Mouse (Mus musculus): ENCODE data around the gene Tnxb. TPM values are rescaled to one million over a fixed set of nuclear protein-coding genes. Genes with fewer than 3 reads are reported as not detected.

Tnxb gene
- total RNA-seq, 2 experiments from 2014 or later: 1.5 to 2.0 TPM

DNA sequence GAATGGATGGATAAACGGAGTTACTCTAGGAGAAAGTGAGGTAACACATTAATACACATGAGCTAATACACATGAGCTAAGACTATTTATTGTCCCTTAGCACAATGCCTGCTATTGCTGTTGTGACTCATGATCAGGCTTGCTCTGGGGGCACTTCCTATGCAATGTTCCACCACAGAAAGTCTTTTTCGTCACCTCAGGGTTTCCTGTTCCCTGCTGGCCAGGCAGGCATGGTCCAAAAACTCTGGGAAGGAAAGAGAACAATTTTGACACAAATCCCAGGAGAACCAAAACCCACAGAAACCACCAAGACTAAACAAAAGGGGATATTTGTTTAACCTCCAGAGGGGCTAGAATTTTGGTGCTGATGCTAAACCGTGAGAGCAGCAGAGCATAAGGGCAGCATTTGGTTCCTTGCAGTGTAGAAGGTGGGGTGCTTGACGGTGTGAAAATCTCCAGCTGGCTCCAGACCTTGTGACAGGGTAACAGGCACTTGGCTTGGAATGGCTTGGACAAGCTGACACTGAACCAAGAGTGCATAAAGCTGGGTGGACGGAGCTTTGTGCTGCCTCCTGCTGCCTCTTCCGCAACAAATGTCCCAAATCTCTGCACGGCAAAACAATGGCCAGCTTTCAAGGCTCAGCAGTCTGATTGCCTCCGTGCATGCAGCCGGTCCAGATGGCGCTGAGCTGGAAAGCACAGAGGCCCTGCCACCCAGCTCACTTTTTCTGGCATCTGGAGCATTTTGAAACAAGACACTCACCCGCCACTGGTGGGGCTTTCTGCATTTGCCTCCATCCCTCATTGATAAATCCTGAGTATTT lies 29.3 kb upstream of the Tnxb start:
- intact Hi-C loops (cut with DNase I): no loop called here

DNA sequence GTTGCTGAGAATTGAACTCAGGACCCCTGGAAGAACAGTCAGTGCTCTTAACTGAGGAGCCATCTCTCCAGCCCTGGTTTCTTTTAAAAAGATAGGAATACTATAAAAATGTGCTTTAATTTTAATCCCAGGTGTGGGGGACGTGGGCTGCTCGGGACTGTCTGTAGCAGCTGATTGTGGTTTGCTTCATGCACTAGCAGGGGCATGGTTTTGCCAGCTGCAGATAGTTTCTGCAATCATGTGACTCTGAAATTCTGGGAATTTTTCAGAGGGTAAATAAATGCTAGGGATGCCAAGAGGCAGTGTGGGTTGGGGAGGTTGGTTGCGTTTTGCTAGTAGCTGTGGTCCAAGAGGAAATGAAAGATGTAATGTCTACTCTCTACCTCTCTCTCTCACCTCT lies 28.4 kb upstream of the Tnxb start:
- DNase-seq (ENCODE audit: low spot score in 2 of 2): no peak
- intact Hi-C loops (cut with DNase I): no loop called here

More for the DNA sequence above, 29.3 kb upstream of the Tnxb start:
- DNase-seq (ENCODE audit: low spot score in 2 of 2): no peak

DNA sequence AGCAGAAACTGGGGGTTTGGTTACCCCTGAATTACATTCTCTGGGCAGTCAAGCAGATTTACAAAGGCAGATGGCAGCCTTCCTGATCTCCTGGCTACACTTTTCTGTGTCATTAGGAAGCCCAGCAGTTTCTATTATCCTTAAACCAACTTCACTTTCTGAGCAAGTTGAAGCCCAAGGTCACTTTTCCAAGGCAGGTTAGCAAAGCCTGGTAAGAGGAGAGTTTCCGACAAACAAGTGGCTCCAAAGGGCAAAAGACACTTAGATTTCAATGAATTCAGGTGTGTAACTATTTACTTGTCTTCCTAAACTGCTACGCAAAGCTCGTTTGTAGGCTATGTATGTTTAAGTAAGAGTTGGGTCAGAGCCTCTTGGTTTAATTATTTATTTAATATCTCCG lies 27.0 kb upstream of the Tnxb start:
- intact Hi-C loops (cut with DNase I): no loop called here
- no peak for DNase-seq (ENCODE audit: low spot score in 2 of 2)

DNA sequence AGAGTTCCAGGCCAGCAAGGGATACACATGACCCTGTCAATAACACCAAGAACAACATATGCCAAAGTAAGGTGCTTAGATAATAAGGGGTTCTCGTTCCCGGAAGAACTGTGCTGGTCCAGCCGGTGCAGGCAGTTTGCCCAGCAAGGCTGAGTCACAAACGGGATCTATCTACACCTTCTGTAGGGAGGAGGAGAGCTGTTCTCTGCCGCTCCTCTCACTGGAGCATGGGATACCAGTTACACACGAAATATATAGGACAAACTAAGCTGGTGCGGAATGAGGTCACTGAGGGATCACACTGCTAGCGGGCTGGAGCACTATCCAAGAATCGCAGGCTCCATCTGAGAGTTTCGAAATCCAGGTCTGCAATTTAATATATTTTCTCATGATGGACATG lies 26.4 kb upstream of the Tnxb start:
- no peak for DNase-seq (ENCODE audit: low spot score in 2 of 2)
- intact Hi-C loops (cut with DNase I): no loop called here

DNA sequence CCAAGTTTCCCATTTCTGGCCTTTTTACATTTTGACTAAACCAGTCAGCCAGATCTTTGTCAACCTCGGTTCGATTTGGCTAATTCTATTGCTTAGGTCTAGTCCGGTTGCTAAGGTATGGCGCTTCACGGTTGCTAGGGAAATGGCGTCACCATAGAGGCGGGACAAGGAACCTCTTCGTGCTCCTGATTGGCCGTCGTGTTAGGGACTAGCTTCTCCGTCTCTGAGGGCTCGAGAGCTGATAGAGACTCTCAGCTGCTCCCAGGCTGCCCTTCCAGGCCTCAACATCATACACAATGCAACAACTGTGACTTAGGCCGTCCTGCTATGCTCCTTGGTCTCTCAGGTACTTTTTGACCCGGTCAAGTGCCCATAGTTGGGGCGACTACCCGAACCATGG lies 25.7 kb upstream of the Tnxb start, which contains the start of gene Fkbpl:
Gene Fkbpl (plus strand): TSS at position 157 of the 400 bp plus-strand sequence.
- peak; percentile 92 to 96 for DNase-seq (ENCODE audit: low spot score in 2 of 2)
- intact Hi-C loops (cut with DNase I): no loop called here

DNA sequence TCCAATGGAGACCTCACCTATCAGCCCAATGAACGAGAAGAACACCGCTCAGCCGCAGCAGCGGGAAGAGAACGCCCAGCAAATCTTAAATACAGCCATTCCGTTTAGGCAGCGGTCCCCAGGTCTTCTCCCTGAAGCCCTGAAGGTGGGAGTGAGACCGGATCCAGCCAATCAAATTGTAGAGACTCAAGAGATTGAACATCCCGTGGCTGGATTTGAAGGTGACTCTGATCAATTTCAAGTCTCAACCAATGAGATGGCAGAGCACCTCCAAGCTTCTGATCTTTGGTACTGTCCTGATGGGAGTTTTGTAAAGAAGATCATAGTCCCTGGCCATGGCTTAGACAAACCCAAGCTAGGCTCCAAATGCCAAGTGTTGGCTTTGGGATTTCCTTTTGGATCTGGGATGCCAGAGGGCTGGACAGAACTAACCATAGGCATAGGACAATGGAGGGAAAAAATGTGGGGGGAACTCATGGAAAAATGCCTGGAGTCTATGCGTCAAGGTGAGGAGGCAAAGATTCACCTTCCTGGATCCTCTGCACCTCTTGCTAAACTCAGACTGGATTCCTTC lies 25.0 kb upstream of the Tnxb start:
- intact Hi-C loops (cut with DNase I): no loop called here
- no peak for DNase-seq (ENCODE audit: low spot score in 2 of 2)

DNA sequence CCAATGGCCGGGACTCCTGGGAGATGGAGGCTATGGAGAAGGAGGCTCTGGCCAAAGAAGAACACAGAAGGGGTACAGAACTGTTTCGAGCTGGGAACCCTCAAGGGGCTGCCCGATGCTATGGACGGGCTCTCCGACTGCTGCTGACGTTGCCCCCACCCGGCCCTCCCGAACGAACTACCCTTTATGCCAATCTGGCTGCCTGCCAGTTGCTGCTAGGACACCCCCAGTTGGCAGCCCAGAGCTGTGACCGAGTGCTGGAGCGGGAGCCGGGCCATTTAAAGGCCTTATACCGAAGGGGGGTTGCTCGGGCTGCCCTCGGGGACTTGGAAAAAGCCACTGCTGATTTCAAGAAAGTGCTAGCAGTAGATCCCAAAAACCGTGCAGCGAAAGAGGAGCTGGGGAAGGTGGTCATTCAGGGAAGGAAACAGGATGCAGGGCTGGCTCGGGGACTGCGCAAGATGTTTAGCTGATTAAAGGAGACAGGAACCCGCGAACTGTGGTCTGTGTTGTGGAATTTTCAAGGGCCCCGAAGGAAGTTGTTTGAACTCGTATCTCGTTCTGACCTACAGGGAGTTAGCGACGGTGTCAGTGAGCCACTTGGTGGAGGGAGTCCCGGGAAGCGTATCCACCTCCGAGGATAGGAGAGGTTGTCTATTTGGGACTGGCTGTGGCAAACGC lies 24.4 kb upstream of the Tnxb start:
- intact Hi-C loops (cut with DNase I): no loop called here
- DNase-seq (ENCODE audit: low spot score in 2 of 2): no peak

DNA sequence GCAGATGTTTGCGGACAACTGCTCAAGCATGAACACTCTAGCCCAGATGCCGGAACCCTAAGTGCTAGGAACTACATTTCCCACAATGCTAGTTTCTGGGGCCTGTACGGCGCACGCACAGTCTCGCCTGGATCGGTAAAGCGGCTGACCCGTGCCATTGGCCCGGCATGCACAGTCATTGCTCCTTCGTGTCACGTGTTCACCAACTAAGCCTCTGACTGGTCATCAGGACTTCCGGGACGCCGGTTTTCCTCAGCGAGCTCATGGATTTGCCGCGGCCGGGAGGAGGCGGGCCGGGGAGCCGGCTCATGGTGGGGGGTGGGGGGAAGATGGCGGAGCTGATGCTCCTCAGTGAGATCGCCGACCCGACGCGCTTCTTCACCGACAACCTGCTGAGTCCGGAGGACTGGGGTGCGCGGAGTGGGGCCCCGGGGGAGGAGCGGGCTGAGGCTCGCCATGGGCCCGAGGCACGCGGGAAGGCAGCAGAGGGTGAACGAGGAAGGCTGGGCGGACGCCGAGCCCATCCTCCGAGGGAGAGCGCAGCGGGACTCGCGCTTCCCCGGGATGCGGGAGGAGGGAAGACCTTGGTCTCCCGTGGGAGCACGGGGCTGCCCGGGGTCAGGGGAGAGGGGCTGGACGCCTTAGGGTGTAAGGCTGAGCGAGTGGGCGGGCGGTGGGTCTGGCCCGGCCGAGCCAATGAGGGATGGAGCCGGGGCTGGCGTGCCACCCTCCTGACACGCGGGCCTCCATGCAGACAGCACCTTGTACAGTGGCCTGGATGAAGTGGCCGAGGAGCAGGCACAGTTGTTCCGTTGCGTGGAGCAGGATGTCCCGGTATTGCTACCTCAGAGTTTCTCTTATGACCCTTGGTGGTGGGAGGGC lies 23.2 kb upstream of the Tnxb start, which contains the start of gene Atf6b:
Gene Atf6b (plus strand): TSS at position 241 of the 882 bp plus-strand sequence.
- intact Hi-C loops (cut with DNase I): no loop called here
- peak; percentile 95 to 96 for DNase-seq (ENCODE audit: low spot score in 2 of 2)

DNA sequence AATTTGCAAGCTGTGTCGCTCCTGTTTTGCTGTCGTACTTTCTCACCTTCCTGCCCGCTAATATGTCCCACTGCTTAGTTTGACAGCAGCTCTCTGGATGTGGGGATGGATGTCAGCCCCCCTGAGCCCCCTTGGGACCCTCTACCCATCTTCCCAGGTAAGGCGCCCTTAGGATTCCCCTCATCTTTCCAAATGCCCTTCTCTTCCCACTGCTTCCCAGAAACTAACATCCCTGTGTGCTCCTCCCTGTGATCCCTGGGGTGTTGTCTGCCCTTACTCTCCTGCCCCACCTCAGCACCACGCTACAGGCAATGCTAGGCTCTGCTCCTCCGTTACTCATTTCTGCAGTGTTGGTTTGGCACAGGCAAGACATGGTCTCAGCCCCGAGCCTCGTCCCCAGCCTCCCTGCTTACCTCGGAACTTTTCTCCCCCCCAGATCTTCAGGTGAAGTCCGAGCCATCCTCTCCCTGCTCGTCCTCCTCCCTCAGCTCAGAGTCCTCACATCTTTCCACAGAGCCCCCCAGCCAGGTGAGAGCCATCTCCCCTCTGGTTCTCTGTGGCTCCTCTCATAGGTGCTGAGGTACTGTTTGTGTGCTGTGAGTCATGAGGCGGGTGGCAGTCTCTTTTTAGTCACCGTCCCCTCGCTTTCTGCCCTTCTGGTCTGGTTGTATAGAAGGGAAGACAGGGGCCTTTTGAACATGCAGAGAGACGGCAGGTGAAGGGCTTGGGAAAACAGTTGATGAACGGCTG lies 22.0 kb upstream of the Tnxb start:
- intact Hi-C loops (cut with DNase I): no loop called here
- DNase-seq (ENCODE audit: low spot score in 2 of 2): no peak

DNA sequence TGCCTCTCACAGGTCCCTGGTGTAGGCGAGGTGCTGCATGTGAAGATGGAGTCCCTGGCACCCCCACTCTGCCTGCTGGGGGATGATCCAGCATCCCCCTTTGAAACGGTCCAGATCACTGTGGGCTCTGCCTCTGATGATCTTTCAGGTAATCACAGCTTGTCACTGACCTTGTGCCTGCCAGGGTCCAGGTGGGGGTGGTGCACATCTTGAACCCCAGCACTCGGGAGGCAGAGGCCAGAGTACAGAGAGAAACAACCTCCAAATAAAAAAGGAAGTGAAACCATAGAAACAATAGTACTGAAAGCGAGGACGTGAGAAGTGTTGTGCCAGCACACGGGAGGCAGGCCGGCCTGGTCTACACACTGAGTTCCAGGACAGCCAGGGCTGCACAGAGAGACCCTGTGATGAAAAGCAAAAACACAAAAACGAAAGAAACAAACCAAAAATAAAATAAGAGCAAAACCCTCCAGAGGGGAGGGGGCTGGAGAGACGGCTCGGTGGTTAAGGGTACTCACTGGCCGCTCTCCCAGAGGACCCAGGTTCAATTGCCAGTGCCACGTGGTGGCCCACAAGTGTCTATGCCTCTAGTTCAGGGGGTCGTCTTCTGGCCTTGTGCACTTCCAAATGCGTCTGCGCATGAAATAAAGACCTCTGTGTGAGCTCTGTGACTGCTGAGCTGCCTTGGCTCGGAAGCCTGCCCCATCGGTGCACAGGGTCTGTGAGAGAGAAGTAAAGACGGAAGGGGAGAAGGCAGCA lies 21.1 kb upstream of the Tnxb start:
- no peak for DNase-seq (ENCODE audit: low spot score in 2 of 2)
- intact Hi-C loops (cut with DNase I): no loop called here

DNA sequence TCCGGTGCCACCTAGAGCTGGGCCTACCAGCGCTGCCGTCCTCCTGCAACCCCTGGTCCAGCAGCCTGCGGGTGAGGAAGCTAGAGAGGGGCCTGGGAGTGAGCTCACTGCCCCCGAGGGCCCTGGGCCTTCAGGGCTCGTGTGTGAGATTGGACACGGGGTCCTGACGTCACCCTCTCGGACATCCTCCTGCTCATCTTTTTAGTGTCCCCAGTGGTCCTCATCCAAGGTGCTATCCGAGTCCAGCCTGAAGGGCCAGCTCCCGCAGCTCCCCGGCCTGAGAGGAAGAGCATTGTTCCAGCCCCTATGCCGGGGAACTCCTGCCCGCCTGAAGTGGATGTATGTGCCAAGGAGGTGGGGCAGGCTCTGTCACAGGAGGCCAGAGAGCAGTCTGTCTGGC lies 19.6 kb upstream of the Tnxb start:
- no peak for DNase-seq (ENCODE audit: low spot score in 2 of 2)

DNA sequence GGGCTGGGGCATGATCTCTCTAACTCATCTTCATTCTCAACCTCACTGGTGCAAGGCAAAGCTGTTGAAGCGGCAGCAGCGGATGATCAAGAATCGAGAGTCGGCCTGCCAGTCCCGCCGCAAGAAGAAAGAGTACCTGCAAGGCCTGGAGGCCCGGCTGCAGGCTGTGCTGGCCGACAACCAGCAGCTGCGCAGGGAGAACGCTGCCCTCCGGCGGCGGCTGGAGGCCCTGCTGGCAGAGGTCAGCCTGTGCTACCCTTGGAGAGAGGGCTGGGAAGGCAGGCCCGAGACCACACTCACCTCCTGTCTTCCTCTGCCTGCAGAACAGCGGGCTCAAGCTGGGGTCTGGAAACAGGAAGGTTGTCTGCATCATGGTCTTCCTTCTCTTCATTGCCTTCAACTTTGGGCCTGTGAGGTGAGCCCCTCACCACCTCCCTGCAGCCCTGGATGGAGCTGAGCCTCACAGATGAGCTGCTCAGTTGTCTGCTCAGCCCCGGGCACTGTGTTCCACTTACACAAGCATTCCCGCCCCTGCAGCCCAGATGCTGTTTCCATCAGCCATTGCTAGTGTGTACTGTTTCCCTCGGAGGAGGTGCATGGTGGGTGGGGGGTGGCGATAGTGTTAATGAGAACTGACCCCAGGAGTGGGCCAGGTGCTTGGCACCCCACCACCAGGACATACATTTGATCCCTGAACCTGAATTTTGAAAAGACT lies 18.7 kb upstream of the Tnxb start:
- intact Hi-C loops (cut with DNase I): loop anchor here (5.0 kb wide), 1 partner anchor 186 kb away; the partner anchor contains the start of genes Dxo and Stk19
- DNase-seq (ENCODE audit: low spot score in 2 of 2): no peak

More for the DNA sequence above, 19.6 kb upstream of the Tnxb start:
- intact Hi-C loops (cut with DNase I): loop anchor here (5.0 kb wide), 1 partner anchor 187 kb away; the partner anchor contains the start of genes Dxo and Stk19

DNA sequence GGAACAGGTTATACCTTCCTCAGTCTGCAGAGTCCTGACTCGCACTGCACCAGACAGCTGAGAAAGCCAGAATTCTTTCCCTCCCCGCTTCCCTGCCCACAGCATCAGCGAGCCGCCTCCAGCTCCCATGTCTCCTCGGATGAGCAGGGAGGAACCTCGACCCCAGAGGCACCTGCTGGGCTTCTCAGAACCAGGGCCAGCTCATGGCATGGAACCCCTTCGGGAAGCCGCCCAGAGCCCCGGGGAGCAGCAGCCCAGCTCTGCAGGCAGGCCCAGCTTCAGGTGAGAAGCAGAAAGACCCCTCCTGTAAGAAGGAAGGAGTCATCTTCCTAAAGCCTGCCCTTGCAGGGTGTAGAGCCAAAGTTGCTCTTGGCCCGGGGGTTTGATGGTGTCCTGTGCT lies 17.8 kb upstream of the Tnxb start:
- intact Hi-C loops (cut with DNase I): loop anchor here (5.0 kb wide), 1 partner anchor 185 kb away; the partner anchor contains the start of genes Dxo and Stk19
- DNase-seq (ENCODE audit: low spot score in 2 of 2): no peak

DNA sequence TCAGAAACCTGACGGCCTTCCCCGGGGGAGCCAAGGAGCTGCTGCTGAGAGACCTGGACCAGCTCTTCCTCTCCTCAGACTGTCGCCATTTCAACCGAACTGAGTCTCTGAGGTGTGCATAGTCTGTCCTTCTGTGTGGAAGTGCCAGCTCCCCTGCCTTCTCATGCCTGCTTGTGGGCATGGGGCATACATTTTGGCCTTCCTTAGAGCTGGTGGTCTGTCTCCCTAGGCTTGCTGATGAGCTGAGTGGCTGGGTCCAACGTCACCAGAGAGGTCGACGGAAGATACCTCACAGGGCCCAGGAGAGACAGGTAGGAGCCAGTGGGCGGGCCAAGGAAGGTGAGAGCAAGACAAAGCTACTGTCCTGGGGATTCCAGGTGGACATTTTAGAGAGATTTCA lies 17.4 kb upstream of the Tnxb start:
- intact Hi-C loops (cut with DNase I): loop anchor here (5.0 kb wide), 1 partner anchor 184 kb away; the partner anchor contains the start of genes Dxo and Stk19
- DNase-seq (ENCODE audit: low spot score in 2 of 2): no peak

DNA sequence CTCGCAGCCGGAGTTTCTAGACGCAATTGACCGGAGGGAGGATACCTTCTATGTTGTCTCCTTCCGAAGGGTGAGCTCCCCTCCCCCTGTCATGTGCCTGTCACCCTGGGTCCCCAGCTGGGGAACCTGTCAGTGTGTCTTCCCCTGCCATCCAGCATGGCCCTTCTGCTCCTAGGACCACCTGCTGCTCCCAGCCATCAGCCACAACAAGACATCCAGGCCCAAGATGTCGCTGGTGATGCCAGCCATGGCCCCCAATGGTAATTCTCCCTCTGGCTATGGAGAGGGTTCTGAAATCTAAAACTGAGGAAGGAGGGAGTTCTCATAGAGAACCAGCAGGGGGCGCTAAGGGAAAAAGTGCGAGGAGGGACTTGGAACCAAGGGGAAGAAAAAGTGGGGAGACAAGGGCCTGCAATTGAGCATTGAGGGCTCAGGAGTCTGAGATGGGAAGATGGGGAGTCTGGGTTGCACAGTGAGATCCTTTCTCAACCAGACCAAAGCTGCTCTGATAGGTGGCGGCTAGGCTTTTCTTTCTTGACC lies 16.5 kb upstream of the Tnxb start:
- DNase-seq (ENCODE audit: low spot score in 2 of 2): no peak
- intact Hi-C loops (cut with DNase I): loop anchor here (2.0 to 5.0 kb wide), 2 partner anchors 59 to 183 kb away; partner anchors contain the start of genes Dxo and Stk19

DNA sequence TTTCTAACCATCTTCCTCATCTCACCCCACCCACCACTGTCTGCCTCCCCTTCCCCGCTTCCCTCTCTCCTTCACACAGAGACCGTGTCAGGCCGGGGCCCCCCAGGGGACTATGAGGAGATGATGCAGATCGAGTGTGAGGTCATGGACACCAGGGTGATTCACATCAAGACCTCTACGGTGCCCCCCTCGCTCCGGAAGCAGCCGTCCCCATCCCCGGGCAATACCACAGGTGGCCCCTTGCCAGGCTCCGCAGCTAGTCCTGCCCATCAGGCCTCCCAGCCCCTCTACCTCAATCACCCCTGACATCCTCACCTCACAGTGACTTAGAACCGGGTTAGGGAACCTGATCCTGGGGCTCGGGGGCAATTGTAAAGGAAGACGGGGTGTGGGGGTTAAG lies 15.9 kb upstream of the Tnxb start:
- DNase-seq (ENCODE audit: low spot score in 2 of 2): no peak
- intact Hi-C loops (cut with DNase I): loop anchor here (2.0 to 5.0 kb wide), 2 partner anchors 58 to 183 kb away; partner anchors contain the start of genes Dxo and Stk19

DNA sequence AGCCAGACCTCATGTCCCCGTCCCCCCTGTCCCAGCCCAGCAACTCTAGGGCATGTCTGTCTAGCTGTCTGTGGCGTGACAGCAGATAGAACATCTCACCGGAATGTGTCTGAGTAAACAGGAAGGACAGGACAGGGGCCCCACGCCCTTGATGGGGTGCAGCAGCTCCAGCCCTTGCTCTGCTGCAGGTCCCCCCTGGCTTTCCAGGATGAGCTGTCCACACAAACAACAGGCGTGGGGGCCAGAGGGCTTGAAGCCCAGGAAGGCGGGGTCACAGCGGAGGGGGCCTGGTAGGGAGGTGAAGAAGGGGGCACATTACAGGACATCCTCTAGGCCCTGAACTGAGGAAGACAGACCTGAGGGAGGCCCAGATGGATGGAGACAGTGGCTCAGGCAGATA lies 15.2 kb upstream of the Tnxb start:
- DNase-seq (ENCODE audit: low spot score in 2 of 2): no peak
- intact Hi-C loops (cut with DNase I): loop anchor here (2.0 kb wide), 1 partner anchor 58 kb away; no protein-coding TSS in a partner anchor
